Mouse (Mus musculus) brain, embryonic 14.5 days (tissue): ENCODE results near the gene Tcf20. TPM values are rescaled to one million over a fixed set of nuclear protein-coding genes. Genes with fewer than 3 reads are reported as not detected.

ENCODE experiments used
- DNase-seq: peaks from one replicate; pipeline ENCODE4 v3.0.0-alpha.2; 2011; ENCODE audit warnings: low read depth
- CTCF ChIP-seq: fragments of 200-500 bp; IDR thresholded peaks from 2 replicates; pipeline ENCODE4 v1.5.1; 2012; ENCODE audit warnings: inconsistent platforms, mild to moderate bottlenecking, moderate library complexity, borderline replicate concordance; ENCODE audit not compliant: insufficient read depth, insufficient read length; ENCODE audit errors: extremely low read depth
- POLR2A ChIP-seq: fragments of 200-500 bp; IDR thresholded peaks from 2 replicates; pipeline ENCODE4 v1.6.1; 2012; ENCODE audit warnings: mild to moderate bottlenecking, inconsistent platforms, borderline replicate concordance; ENCODE audit not compliant: poor library complexity, insufficient read depth, insufficient read length, severe bottlenecking; ENCODE audit errors: extremely low read depth
- polyA plus RNA-seq: library from polyadenylated mRNA; depleted of rRNA; stranded (reverse); fragments of >200 nt; gene quantifications from 2 replicates; pipeline ENCODE4 v1.2.3, GENCODE M21; 2012

Gene Tcf20
- polyA plus RNA-seq, 1 experiment = 46.8 TPM

GRCm38 (mm10) chr15:82929595-82929994 is 58.1 kb downstream of the Tcf20 start:
- peak; percentile 94 for DNase-seq
- TF ChIP-seq POLR2A = no peak
- no peak for TF ChIP-seq CTCF

GRCm38 (mm10) chr15:82928844-82929243 is 58.8 kb downstream of the Tcf20 start:
- no peak for DNase-seq
- no peak for TF ChIP-seq CTCF
- no peak for TF ChIP-seq POLR2A

GRCm38 (mm10) chr15:82928023-82928422 is 59.6 kb downstream of the Tcf20 start:
- peak; percentile 86 for DNase-seq
- TF ChIP-seq CTCF (no peak), POLR2A (no peak)

- DNase-seq = no peak
Observed at GRCm38 (mm10) chr15:82927057-82927456, 60.6 kb downstream of the Tcf20 start.

DNA sequence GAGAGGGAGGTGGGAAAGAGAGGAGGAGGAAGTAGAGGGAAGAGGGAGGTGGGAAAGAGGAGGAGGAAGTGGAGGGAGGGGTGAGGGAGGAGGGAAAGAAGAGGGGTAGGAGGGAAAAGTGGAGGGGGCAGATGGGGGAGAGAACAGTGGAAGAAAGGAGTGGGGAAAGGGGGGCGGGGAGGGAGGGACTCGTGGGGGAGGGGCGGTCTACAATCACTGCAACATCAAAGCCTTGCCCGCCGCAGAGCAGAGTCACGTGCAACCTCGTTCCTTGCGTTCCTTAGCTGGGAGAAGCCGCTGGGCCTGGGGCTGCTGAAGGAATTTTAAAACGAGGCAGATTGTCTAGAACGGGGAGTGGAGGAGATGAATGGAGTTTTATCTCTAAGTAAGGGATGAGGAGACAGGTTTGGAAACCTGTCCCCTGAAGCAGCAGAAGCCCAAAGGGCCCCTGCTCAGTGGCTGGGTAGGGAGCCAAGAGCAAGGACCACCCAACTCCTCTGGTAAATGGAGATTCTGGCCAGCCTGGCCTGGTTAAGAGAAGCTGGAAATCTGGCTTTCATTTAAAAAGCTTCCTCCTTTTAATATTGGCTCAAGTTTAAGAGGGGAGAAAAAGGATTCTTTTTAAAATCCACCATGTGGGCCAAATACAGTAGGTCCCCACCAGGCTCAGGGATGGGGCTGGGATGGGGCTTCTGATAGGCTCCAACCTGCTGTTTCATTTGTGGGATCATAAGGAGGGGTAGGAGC is 62.8 kb downstream of the Tcf20 start:
- no peak for TF ChIP-seq CTCF
- TF ChIP-seq POLR2A = no peak
- DNase-seq = peak; percentile 93

More at GRCm38 (mm10) chr15:82927057-82927456, 60.6 kb downstream of the Tcf20 start:
- TF ChIP-seq CTCF (no peak), POLR2A (no peak)

GRCm38 (mm10) chr15:82923531-82923930 is 64.1 kb downstream of the Tcf20 start:
- DNase-seq = no peak
- no peak for TF ChIP-seq CTCF
- no peak for TF ChIP-seq POLR2A

- TF ChIP-seq CTCF (peak; percentile 42; the same call in 1 of the 2 replicates), POLR2A (no peak)
Observed at GRCm38 (mm10) chr15:82922755-82923154, 64.9 kb downstream of the Tcf20 start.

DNA sequence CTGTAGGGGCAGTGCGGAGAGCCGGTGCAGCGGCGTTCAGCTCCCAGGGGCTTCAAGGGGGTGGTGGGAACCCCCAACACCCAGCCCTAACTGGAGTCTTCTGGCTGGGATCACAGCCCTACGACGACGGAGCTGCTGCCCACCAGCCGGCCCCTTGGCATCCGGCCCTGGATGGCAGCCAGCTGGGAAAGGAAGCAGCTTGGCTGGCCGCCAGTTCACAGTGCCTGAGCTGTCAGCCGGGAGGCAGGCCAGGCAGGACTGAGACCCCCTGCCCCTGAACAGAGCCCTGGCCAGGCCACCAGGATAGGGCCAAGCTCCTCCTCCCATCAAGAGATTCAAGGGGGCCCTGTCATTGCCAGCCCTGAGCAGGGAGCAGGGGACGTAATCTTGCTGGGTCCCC is 65.6 kb downstream of the Tcf20 start:
- DNase-seq = peak; percentile 96
- TF ChIP-seq POLR2A (no peak), CTCF (no peak)

More at GRCm38 (mm10) chr15:82922755-82923154, 64.9 kb downstream of the Tcf20 start:
- no peak for DNase-seq

DNA sequence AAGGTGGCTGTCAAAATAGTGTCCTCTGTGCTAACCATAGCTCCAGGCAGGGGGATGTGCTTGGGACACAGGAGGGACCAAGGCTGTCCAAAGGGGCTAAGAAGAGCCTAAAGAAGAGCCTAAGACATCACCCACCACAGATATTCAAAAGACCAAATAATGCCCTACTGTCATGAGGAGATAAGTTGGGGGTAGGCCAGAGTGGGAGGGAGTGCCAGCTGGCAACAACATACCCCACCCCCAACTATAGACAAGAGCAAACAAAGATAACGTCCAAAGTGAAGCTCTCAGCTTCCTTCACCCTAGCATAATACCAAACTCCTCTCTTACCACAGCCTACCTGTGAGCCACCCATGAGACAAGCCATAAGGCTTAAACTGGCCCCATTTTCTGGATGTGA is 66.1 kb downstream of the Tcf20 start:
- peak; percentile 59 for DNase-seq
- no peak for TF ChIP-seq POLR2A
- no peak for TF ChIP-seq CTCF

GRCm38 (mm10) chr15:82920895-82921515 is 66.7 kb downstream of the Tcf20 start:
- TF ChIP-seq POLR2A (no peak), CTCF (no peak)
- DNase-seq = peak; percentile 84

DNA sequence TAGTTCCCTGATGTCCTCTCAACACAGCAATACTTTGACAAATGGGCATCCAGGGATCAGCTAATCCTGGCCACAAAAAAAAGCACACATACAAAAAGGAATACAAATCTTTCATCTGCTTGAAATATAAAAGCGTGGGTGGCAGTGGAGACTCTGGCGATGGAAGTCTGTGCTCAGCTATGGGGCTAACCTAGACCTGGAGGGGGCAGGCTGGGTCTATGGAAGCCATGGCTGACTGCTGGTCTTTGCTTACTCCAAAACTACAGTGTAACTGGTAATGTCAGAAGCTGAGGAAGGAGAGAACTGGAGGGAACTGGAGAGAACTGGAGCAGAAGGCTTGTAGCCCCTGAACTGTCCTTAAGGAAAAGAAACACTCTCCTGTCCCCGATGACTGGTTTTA is 69.7 kb downstream of the Tcf20 start:
- no peak for DNase-seq
- TF ChIP-seq CTCF = peak; percentile 10; the same call in 1 of the 2 replicates
- no peak for TF ChIP-seq POLR2A

- peak; percentile 96 for DNase-seq
- TF ChIP-seq CTCF (peak; percentile 11; the same call in 1 of the 2 replicates), POLR2A (no peak)
Observed at GRCm38 (mm10) chr15:82917207-82917844, 70.3 kb downstream of the Tcf20 start.
